Mouse (Mus musculus) limb, embryonic 15.5 days (tissue): ENCODE results near the gene Slit3. TPM values are rescaled to one million over a fixed set of nuclear protein-coding genes. Genes with fewer than 3 reads are reported as not detected.

Source experiments
- ATAC-seq: fragments of 200-750 bp; cut with Nextera tagmentation; 2 replicates; pipeline ENCODE4 v1.8.0; 2017; ENCODE audit warnings: low read depth, moderate TSS enrichment; ENCODE audit not compliant: insufficient number of reproducible peaks, low FRiP score, low TSS enrichment
- H3K27ac ChIP-seq: fragments of 300-500 bp; sonication (generic); 2 replicates; pipeline ENCODE4 v1.5.1; 2015; ENCODE audit warnings: moderate library complexity, mild to moderate bottlenecking, inconsistent platforms
- H3K27me3 ChIP-seq: fragments of 300-500 bp; sonication (generic); 2 replicates; pipeline ENCODE4 v1.6.1; 2015; ENCODE audit warnings: inconsistent platforms
- H3K36me3 ChIP-seq: fragments of 300-500 bp; sonication (generic); 2 replicates; pipeline ENCODE4 v1.6.1; 2015; ENCODE audit warnings: inconsistent platforms
- H3K4me1 ChIP-seq: fragments of 300-500 bp; sonication (generic); 2 replicates; pipeline ENCODE4 v1.6.1; 2015; ENCODE audit warnings: inconsistent platforms
- H3K4me2 ChIP-seq: fragments of 300-500 bp; sonication (generic); 2 replicates; pipeline ENCODE4 v1.6.1; 2015; ENCODE audit warnings: mild to moderate bottlenecking, inconsistent platforms
- H3K4me3 ChIP-seq: fragments of 300-500 bp; sonication (generic); 2 replicates; pipeline ENCODE4 v1.5.1; 2015; ENCODE audit warnings: mild to moderate bottlenecking, inconsistent platforms
- H3K9ac ChIP-seq: fragments of 300-500 bp; sonication (generic); 2 replicates; pipeline ENCODE4 v1.6.1; 2015; ENCODE audit warnings: inconsistent platforms
- H3K9me3 ChIP-seq: fragments of 300-500 bp; sonication (generic); 2 replicates; pipeline ENCODE4 v1.6.1; 2016; ENCODE audit warnings: inconsistent platforms
- WGBS: fragments of 180-500 bp; shearing (Covaris S2); methylation state at CpG from one replicate; pipeline ENCODE4 v1.1.7; 2015; 5-methylcytosine and 5-hydroxymethylcytosine counted together
- polyA plus RNA-seq: library from polyadenylated mRNA; unstranded; fragments of >200 nt; fragmentation: Nextera tagmentation; extraction: Ambion mirVana; gene quantifications from 2 replicates; pipeline ENCODE4 v1.2.1, GENCODE M21; 2015

Slit3 gene
- polyA plus RNA-seq, 1 experiment from 2014 or later = 20.8 TPM

- 40% methylated on average over 4 of the region's 4 CpGs for WGBS
- Histone ChIP-seq H3K36me3 (no peaks in the 10 kb centered on the region), H3K9me3 (no peaks in the 10 kb centered on the region), H3K4me3 (no peak overlapping the region), H3K9ac (no peak overlapping the region), H3K27ac (no peak overlapping the region), H3K27me3 (no peaks in the 10 kb centered on the region), H3K4me2 (no peak overlapping the region), H3K4me1 (no peaks in the 10 kb centered on the region)
- ATAC-seq = no peak
Observed at GRCm38 (mm10) chr11:35109781-35110180, 11.2 kb upstream of the Slit3 start.

- H3K27ac ChIP-seq = no peak overlapping the region
- no peak overlapping the region for H3K4me2 ChIP-seq
- no peak for ATAC-seq
- no peaks in the 10 kb centered on the region for H3K9me3 ChIP-seq
- no peaks in the 10 kb centered on the region for H3K4me1 ChIP-seq
- no peak overlapping the region for H3K4me3 ChIP-seq
- 67% methylated on average over 1 of the region's 2 CpGs for WGBS
- no peaks in the 10 kb centered on the region for H3K27me3 ChIP-seq
- H3K36me3 ChIP-seq = no peaks in the 10 kb centered on the region
- no peak overlapping the region for H3K9ac ChIP-seq
Observed at GRCm38 (mm10) chr11:35110784-35111183, 10.2 kb upstream of the Slit3 start.

GRCm38 (mm10) chr11:35113290-35113689 lies 7.7 kb upstream of the Slit3 start:
- Histone ChIP-seq H3K27me3 (no peaks in the 10 kb centered on the region), H3K4me3 (no peak overlapping the region), H3K9ac (no peak overlapping the region), H3K4me2 (no peak overlapping the region), H3K4me1 (no peaks in the 10 kb centered on the region), H3K9me3 (no peaks in the 10 kb centered on the region), H3K36me3 (no peaks in the 10 kb centered on the region), H3K27ac (no peak overlapping the region)
- 81% methylated on average over 1 of the region's 1 CpGs for WGBS
- no peak for ATAC-seq

GRCm38 (mm10) chr11:35116436-35116835 lies 4.6 kb upstream of the Slit3 start:
- ATAC-seq = no peak
- Histone ChIP-seq H3K9ac (no peak overlapping the region), H3K27me3 (peaks cover 5% of the 10 kb centered on the region; the same call in 1 of the 2 replicates), H3K4me1 (peaks cover 16% of the 10 kb centered on the region), H3K27ac (no peak overlapping the region), H3K4me2 (no peak overlapping the region), H3K9me3 (no peaks in the 10 kb centered on the region), H3K36me3 (no peaks in the 10 kb centered on the region), H3K4me3 (no peak overlapping the region)
- 84% methylated on average over 3 of the region's 3 CpGs for WGBS

GRCm38 (mm10) chr11:35117871-35118270 lies 3.2 kb upstream of the Slit3 start:
- no peak for ATAC-seq
- Histone ChIP-seq H3K4me3 (no peak overlapping the region), H3K27ac (no peak overlapping the region), H3K36me3 (no peaks in the 10 kb centered on the region), H3K9me3 (no peaks in the 10 kb centered on the region), H3K9ac (no peak overlapping the region), H3K4me1 (peaks cover 29% of the 10 kb centered on the region), H3K27me3 (peaks cover 16% of the 10 kb centered on the region; the same call in 1 of the 2 replicates), H3K4me2 (no peak overlapping the region)
- 92% methylated on average over 3 of the region's 3 CpGs for WGBS

GRCm38 (mm10) chr11:35118731-35119130 lies 2.3 kb upstream of the Slit3 start:
- no peaks in the 10 kb centered on the region for H3K36me3 ChIP-seq
- H3K27ac ChIP-seq = peak overlapping the region; percentile 48; the same call in 1 of the 2 replicates
- no peak overlapping the region for H3K4me2 ChIP-seq
- ATAC-seq = no peak
- no peaks in the 10 kb centered on the region for H3K9me3 ChIP-seq
- H3K4me3 ChIP-seq = no peak overlapping the region
- peaks cover 22% of the 10 kb centered on the region for H3K27me3 ChIP-seq
- H3K4me1 ChIP-seq = peaks cover 37% of the 10 kb centered on the region
- no peak overlapping the region for H3K9ac ChIP-seq
- 59% methylated on average over 6 of the region's 6 CpGs for WGBS

- H3K9me3 ChIP-seq = no peaks in the 10 kb centered on the region
- WGBS = 8% methylated on average over 6 of the region's 6 CpGs
- H3K36me3 ChIP-seq = no peaks in the 10 kb centered on the region
- H3K4me3 ChIP-seq = no peak overlapping the region
- no peak overlapping the region for H3K4me2 ChIP-seq
- H3K27me3 ChIP-seq = peaks cover 25% of the 10 kb centered on the region
- H3K9ac ChIP-seq = no peak overlapping the region
- no peak for ATAC-seq
- H3K4me1 ChIP-seq = peaks cover 44% of the 10 kb centered on the region
- peak overlapping the region; percentile 48; the same call in 1 of the 2 replicates for H3K27ac ChIP-seq
Observed at GRCm38 (mm10) chr11:35119360-35119759, 1.7 kb upstream of the Slit3 start.

GRCm38 (mm10) chr11:35120076-35120475 lies 948 bp upstream of the Slit3 start:
- Histone ChIP-seq H3K4me3 (no peak overlapping the region), H3K9ac (no peak overlapping the region), H3K27ac (peak overlapping the region; percentile 1; the same call in 1 of the 2 replicates), H3K4me1 (peaks cover 51% of the 10 kb centered on the region), H3K9me3 (no peaks in the 10 kb centered on the region), H3K4me2 (peak overlapping the region; percentile 90; the same call in 1 of the 2 replicates), H3K27me3 (peaks cover 25% of the 10 kb centered on the region), H3K36me3 (no peaks in the 10 kb centered on the region)
- ATAC-seq = no peak
- 12% methylated on average over 5 of the region's 5 CpGs for WGBS

- 1% methylated on average over 27 of the region's 27 CpGs for WGBS
- Histone ChIP-seq H3K9ac (peak overlapping the region; percentile 64), H3K27me3 (peaks cover 25% of the 10 kb centered on the region), H3K27ac (peak overlapping the region; percentile 82), H3K4me2 (peak overlapping the region; percentile 90), H3K9me3 (no peaks in the 10 kb centered on the region), H3K4me3 (peak overlapping the region; percentile 74), H3K36me3 (no peaks in the 10 kb centered on the region), H3K4me1 (peaks cover 61% of the 10 kb centered on the region)
- no peak; the same call in 1 of the 2 replicates for ATAC-seq
Observed at GRCm38 (mm10) chr11:35121611-35121959, 561 bp downstream of the Slit3 start.

GRCm38 (mm10) chr11:35122091-35122811 lies 1.2 kb downstream of the Slit3 start:
- no peaks in the 10 kb centered on the region for H3K36me3 ChIP-seq
- ATAC-seq = no peak
- no peaks in the 10 kb centered on the region for H3K9me3 ChIP-seq
- peak overlapping the region; percentile 82; the same call in 1 of the 2 replicates for H3K27ac ChIP-seq
- peak overlapping the region; percentile 74 for H3K4me3 ChIP-seq
- H3K9ac ChIP-seq = peak overlapping the region; percentile 64; the same call in 1 of the 2 replicates
- peaks cover 61% of the 10 kb centered on the region for H3K4me1 ChIP-seq
- H3K4me2 ChIP-seq = peak overlapping the region; percentile 90
- WGBS = 2% methylated on average over 23 of the region's 23 CpGs
- peaks cover 25% of the 10 kb centered on the region for H3K27me3 ChIP-seq

GRCm38 (mm10) chr11:35124489-35125107 lies 3.6 kb downstream of the Slit3 start:
- no peak overlapping the region for H3K9ac ChIP-seq
- H3K4me2 ChIP-seq = peak overlapping the region; percentile 26; the same call in 1 of the 2 replicates
- H3K27me3 ChIP-seq = peaks cover 25% of the 10 kb centered on the region
- no peak overlapping the region for H3K4me3 ChIP-seq
- no peak overlapping the region for H3K27ac ChIP-seq
- WGBS = 48% methylated on average over 17 of the region's 17 CpGs
- H3K9me3 ChIP-seq = no peaks in the 10 kb centered on the region
- H3K36me3 ChIP-seq = no peaks in the 10 kb centered on the region
- H3K4me1 ChIP-seq = peaks cover 57% of the 10 kb centered on the region
- ATAC-seq = no peak

- H3K27ac ChIP-seq = no peak overlapping the region
- H3K4me3 ChIP-seq = no peak overlapping the region
- H3K27me3 ChIP-seq = peaks cover 25% of the 10 kb centered on the region
- H3K9ac ChIP-seq = no peak overlapping the region
- peaks cover 55% of the 10 kb centered on the region for H3K4me1 ChIP-seq
- ATAC-seq = no peak
- no peaks in the 10 kb centered on the region for H3K9me3 ChIP-seq
- 0 out of 2 replicates have a peak overlapping the region, but pooled peaks have one; percentile 19 for H3K4me2 ChIP-seq
- H3K36me3 ChIP-seq = no peaks in the 10 kb centered on the region
- 24% methylated on average over 10 of the region's 10 CpGs for WGBS
Observed at GRCm38 (mm10) chr11:35125108-35125490, 4.1 kb downstream of the Slit3 start.
